Mouse (Mus musculus) midbrain, postnatal 0 days (tissue): Measurements from ENCODE around the gene Avpr1b. TPM values are rescaled to one million over a fixed set of nuclear protein-coding genes. Genes with fewer than 3 reads are reported as not detected.
A peak's percentile ranks its signal among the peaks of the same experiment; 100 is the strongest.
"Not testable (repeated sequence)": the region's sequence is repeated elsewhere in the genome, so short reads cannot be mapped to it uniquely, and the experiment has no call there.

Source experiments
- ATAC-seq: fragments of 200-750 bp; cut with Nextera tagmentation; 2 replicates; pipeline ENCODE4 v1.8.0; 2017; ENCODE audit warnings: moderate number of reproducible peaks, mild to moderate bottlenecking, moderate TSS enrichment, moderate library complexity; ENCODE audit not compliant: low FRiP score
- DNase-seq: peaks from one replicate; pipeline ENCODE4 v3.0.0-alpha.2; 2015; ENCODE audit warnings: low spot score
- H3K27ac ChIP-seq: fragments of 300-500 bp; sonication (generic); 2 replicates; pipeline ENCODE4 v1.5.1; 2014; ENCODE audit warnings: low read depth, mild to moderate bottlenecking, low read length, mixed read lengths
- H3K27me3 ChIP-seq: fragments of 300-500 bp; sonication (generic); 2 replicates; pipeline ENCODE4 v1.6.1; 2014; ENCODE audit warnings: low read length, control low read depth, mixed read lengths; ENCODE audit not compliant: insufficient read depth
- H3K36me3 ChIP-seq: fragments of 300-500 bp; sonication (generic); 2 replicates; pipeline ENCODE4 v1.6.1; 2014; ENCODE audit warnings: low read length, control low read depth, mixed read lengths; ENCODE audit not compliant: insufficient read depth
- H3K4me1 ChIP-seq: fragments of 300-500 bp; sonication (generic); 2 replicates; pipeline ENCODE4 v1.6.1; 2014; ENCODE audit warnings: mild to moderate bottlenecking, control low read depth, antibody characterized with exemption, low read length, mixed read lengths; ENCODE audit not compliant: insufficient read depth
- H3K4me2 ChIP-seq: fragments of 300-500 bp; sonication (generic); 2 replicates; pipeline ENCODE4 v1.6.1; 2014; ENCODE audit warnings: low read depth, mild to moderate bottlenecking, low read length, mixed read lengths; ENCODE audit not compliant: poor library complexity, severe bottlenecking
- H3K4me3 ChIP-seq: fragments of 300-500 bp; sonication (generic); 2 replicates; pipeline ENCODE4 v1.5.1; 2014; ENCODE audit warnings: low read depth, mild to moderate bottlenecking, low read length, moderate library complexity
- H3K9ac ChIP-seq: fragments of 300-500 bp; sonication (generic); replicated peaks from 2 replicates; pipeline ENCODE4 v1.6.1; 2014; ENCODE audit warnings: mild to moderate bottlenecking, low read length, moderate library complexity, mixed read lengths; ENCODE audit not compliant: poor library complexity, severe bottlenecking
- H3K9me3 ChIP-seq: fragments of 300-500 bp; sonication (generic); 2 replicates; pipeline ENCODE4 v1.6.1; 2016; ENCODE audit warnings: low read length, control low read depth
- CTCF ChIP-seq: IDR thresholded peaks from 2 replicates; pipeline ENCODE4 v1.5.1; 2016; ENCODE audit warnings: antibody characterized with exemption, mild to moderate bottlenecking
- WGBS: fragments of 180-500 bp; shearing (Covaris S2); extraction: QIAGEN DNeasy Blood & Tissue Kit; methylation state at CpG from one replicate; pipeline ENCODE4 v1.1.7; 2014; 5-methylcytosine and 5-hydroxymethylcytosine counted together
- polyA plus RNA-seq: library from polyadenylated mRNA; unstranded; fragments of >200 nt; fragmentation: Nextera tagmentation; extraction: Ambion mirVana; gene quantifications from 2 replicates; pipeline ENCODE4 v1.2.1, GENCODE M21; 2015
- total RNA-seq: library from RNA; depleted of rRNA; stranded (reverse); fragments of >200 nt; gene quantifications from 2 replicates; pipeline ENCODE4 v1.2.3, GENCODE M21; 2014

The Avpr1b gene
- total and polyA plus RNA-seq, 2 experiments from 2014 or later = not detected

GRCm38 (mm10) chr1:131624175-131624835 is 25.3 kb downstream of the Avpr1b start:
- WGBS = 58% methylated on average over 3 of the region's 3 CpGs

DNA sequence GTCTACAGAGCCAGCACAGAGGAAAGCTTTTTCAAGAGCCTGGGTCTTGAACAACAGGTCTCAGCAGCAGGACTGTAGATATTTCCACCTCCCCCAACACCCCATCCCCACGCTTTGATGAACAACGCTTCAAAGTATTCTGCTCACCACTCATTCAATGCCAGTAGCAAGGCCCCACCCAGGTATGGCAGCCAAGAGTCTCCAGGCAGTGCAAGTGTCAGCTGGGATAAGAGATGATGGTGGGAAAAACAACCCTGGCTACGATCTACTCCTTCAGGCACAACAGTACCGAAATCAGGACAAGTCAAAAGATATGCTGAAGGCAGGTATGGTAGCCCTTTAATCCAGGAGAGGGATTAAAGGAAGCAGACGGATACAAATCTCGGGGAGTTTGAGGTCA is 27.2 kb downstream of the Avpr1b start:
- no peak overlapping the region for H3K4me3 ChIP-seq
- TF ChIP-seq CTCF = no peak
- 88% methylated on average over 6 of the region's 6 CpGs for WGBS
- no peaks in the 10 kb centered on the region for H3K36me3 ChIP-seq
- DNase-seq (no peak), ATAC-seq (no peak)
- H3K27ac ChIP-seq = no peak overlapping the region
- H3K27me3 ChIP-seq = no peaks in the 10 kb centered on the region
- no peaks in the 10 kb centered on the region for H3K9me3 ChIP-seq
- no peaks in the 10 kb centered on the region for H3K4me1 ChIP-seq
- H3K4me2 ChIP-seq = no peak overlapping the region
- no peak overlapping the region for H3K9ac ChIP-seq

More at GRCm38 (mm10) chr1:131624175-131624835, 25.3 kb downstream of the Avpr1b start:
- no peak for TF ChIP-seq CTCF
- no peak overlapping the region for H3K4me3 ChIP-seq
- H3K27ac ChIP-seq = no peak overlapping the region
- no peak overlapping the region for H3K4me2 ChIP-seq
- H3K27me3 ChIP-seq = no peaks in the 10 kb centered on the region
- no peak overlapping the region for H3K9ac ChIP-seq
- DNase-seq (no peak), ATAC-seq (no peak)
- H3K9me3 ChIP-seq = 0 out of 2 replicates have a peak, but pooled peaks cover 6% of the 10 kb centered on the region
- no peaks in the 10 kb centered on the region for H3K36me3 ChIP-seq
- no peaks in the 10 kb centered on the region for H3K4me1 ChIP-seq

DNA sequence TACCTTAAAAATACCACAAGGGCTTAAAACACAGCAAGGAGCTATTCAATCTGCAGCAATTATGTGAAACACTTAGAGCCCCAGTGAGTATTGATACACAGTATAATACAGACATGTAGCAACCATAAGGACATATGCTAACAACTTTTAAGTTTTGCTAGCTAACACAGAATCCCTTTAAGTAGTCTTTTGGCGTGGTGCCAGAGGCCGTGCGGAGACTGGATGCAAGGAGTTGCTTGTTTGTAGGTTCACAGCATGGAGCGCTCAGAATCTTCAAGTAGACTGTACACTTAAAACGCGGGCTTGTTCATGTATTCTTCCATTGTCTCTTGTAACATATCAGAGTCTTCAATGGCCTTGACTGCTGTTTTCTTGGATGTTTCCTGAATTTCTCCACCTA is 33.2 kb downstream of the Avpr1b start:
- H3K4me2 ChIP-seq, ATAC-seq, H3K36me3 ChIP-seq, H3K27ac ChIP-seq, H3K4me3 ChIP-seq, H3K4me1 ChIP-seq, H3K27me3 ChIP-seq, H3K9me3 ChIP-seq, H3K9ac ChIP-seq: not testable (repeated sequence)
- peak; percentile 36 for DNase-seq
- 50% methylated on average over 6 of the region's 6 CpGs for WGBS

DNA sequence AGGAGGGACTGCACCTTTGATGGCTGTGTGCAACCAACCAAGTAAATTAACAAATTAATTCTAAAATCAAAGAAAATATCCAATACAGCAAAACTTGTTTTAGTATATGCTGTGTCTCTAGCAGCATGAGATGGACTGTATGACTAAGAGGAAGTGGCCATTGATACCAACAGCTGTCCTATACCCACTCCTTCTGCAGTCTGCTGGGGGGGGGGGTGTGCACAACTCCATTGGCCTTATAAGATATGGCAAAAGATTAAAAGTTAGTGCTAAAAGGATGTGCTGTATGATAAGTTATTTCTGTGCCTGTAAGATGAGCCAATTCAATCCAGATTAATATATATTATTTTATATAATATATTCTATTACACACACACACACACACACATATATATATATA is 35.5 kb downstream of the Avpr1b start:
- ATAC-seq (no peak), DNase-seq (no peak)
- Histone ChIP-seq H3K4me3 (no peak overlapping the region), H3K9ac (no peak overlapping the region), H3K27ac (no peak overlapping the region), H3K27me3 (no peaks in the 10 kb centered on the region), H3K36me3 (no peaks in the 10 kb centered on the region), H3K4me1 (no peaks in the 10 kb centered on the region), H3K9me3 (no peaks in the 10 kb centered on the region), H3K4me2 (no peak overlapping the region)
- no peak for TF ChIP-seq CTCF

GRCm38 (mm10) chr1:131637791-131638540 is 38.9 kb downstream of the Avpr1b start, which contains the start of gene Ctse:
Gene Ctse, plus strand, starts transcription at chr1:131638306.
- no peak for TF ChIP-seq CTCF
- Histone ChIP-seq H3K27me3 (no peaks in the 10 kb centered on the region), H3K4me3 (no peak within 1 kb of the TSS), H3K4me2 (no peak within 1 kb of the TSS), H3K27ac (no peak within 1 kb of the TSS), H3K36me3 (no peaks in the 10 kb centered on the region), H3K4me1 (no peaks in the 10 kb centered on the region), H3K9me3 (no peaks in the 10 kb centered on the region), H3K9ac (no peak within 1 kb of the TSS)
- ATAC-seq (no peak), DNase-seq (no peak)
- 81% methylated on average over 9 of the region's 9 CpGs for WGBS
